9 mouse cellular contexts compared by ENCODE assay signal in genomic region chr11:117235898-117236459, GRCm38 (mm10). TPM values are rescaled to one million over a fixed set of nuclear protein-coding genes. Genes with fewer than 3 reads are reported as not detected.
DNase-seq lines count a peak whose midpoint lies in the region; ATAC-seq lines count a peak whose summit lies in the region.
"Had no signal": no experiment of that assay in that cellular context is flagged by ENCODE, and none has a peak within 500 bp of the region (broad histone marks: within the 10 kb centered on the region; RNA-seq: fewer than 3 reads in every experiment).

No protein-coding gene starts in this region.

- H3K27me3 ChIP-seq in hindbrain, embryonic 14.5 days (ENCODE audit: control insufficient read depth, insufficient read depth, low read length) = no peaks in the 10 kb centered on the region; the same call in 1 of the 2 replicates
- no peaks in the 10 kb centered on the region for H3K27me3 ChIP-seq in forebrain, embryonic 11.5 days (ENCODE audit: control insufficient read depth, insufficient read depth, low read length)

- peak; percentile 61 for DNase-seq in gastrocnemius, postnatal 25 days
- DNase-seq in gastrocnemius, adult 8-10 months (ENCODE audit: low spot score in 2 of 2) = no peak
- peak; percentile 71 for DNase-seq in brain, adult 2 months (ENCODE audit: low read depth, low spot score)
- DNase-seq in hindbrain, embryonic 14.5 days (ENCODE audit: low spot score) = no peak
- peak; percentile 79 for DNase-seq in lung, postnatal 10 days
- DNase-seq in urinary bladder, adult 18-20 months (ENCODE audit: low spot score in 2 of 2) = no peak
- no peak for DNase-seq in thymus, postnatal 25 days
- no peak for DNase-seq in forebrain, embryonic 11.5 days (ENCODE audit: low spot score)

- 21% methylated on average over 9 of the region's 9 CpGs for WGBS in hindbrain, embryonic 14.5 days
- 47% methylated on average over 9 of the region's 9 CpGs for WGBS in forebrain, embryonic 11.5 days

- peaks cover 18% of the 10 kb centered on the region for H3K4me1 ChIP-seq in hindbrain, embryonic 14.5 days (replicated peaks; ENCODE audit: control insufficient read depth, insufficient read depth, low read length)
- peaks cover 9% of the 10 kb centered on the region for H3K4me1 ChIP-seq in forebrain, embryonic 11.5 days (replicated peaks; ENCODE audit: control insufficient read depth, insufficient read depth, low read length)

- no peak overlapping the region for H3K4me2 ChIP-seq in hindbrain, embryonic 14.5 days (replicated peaks)
- H3K4me2 ChIP-seq in forebrain, embryonic 11.5 days (ENCODE audit: low read depth, low read length, severe bottlenecking) = no peak overlapping the region

- no peak for ATAC-seq in hindbrain, embryonic 14.5 days (ENCODE audit: low FRiP score)
- no peak for ATAC-seq in forebrain, embryonic 11.5 days (replicated peaks; ENCODE audit: low FRiP score)

- H3K9ac ChIP-seq in hindbrain, embryonic 14.5 days = peak overlapping the region; percentile 17; the same call in 1 of the 2 replicates
- H3K9ac ChIP-seq in forebrain, embryonic 11.5 days (ENCODE audit: low read length) = no peak overlapping the region

- H3K36me3 ChIP-seq in hindbrain, embryonic 14.5 days (replicated peaks; ENCODE audit: control insufficient read depth, insufficient read depth) = no peaks in the 10 kb centered on the region
- no peaks in the 10 kb centered on the region for H3K36me3 ChIP-seq in forebrain, embryonic 11.5 days (ENCODE audit: control insufficient read depth, insufficient read depth, low read length)

- no peak overlapping the region for H3K27ac ChIP-seq in hindbrain, embryonic 14.5 days
- H3K27ac ChIP-seq in forebrain, embryonic 11.5 days (ENCODE audit: low read depth, low read length) = no peak overlapping the region
- H3K27ac ChIP-seq: macrophage had no signal

- no peaks in the 10 kb centered on the region for H3K9me3 ChIP-seq in hindbrain, embryonic 14.5 days (ENCODE audit: control insufficient read depth, low read length)
- H3K9me3 ChIP-seq in forebrain, embryonic 11.5 days (ENCODE audit: control insufficient read depth, low read length) = no peaks in the 10 kb centered on the region

- no peak overlapping the region for H3K4me3 ChIP-seq in hindbrain, embryonic 14.5 days (replicated peaks; ENCODE audit: low read length)
- H3K4me3 ChIP-seq in forebrain, embryonic 11.5 days (ENCODE audit: low read depth, low read length) = no peak overlapping the region

RNA-seq across cellular contexts. Expression of gene Sept9, which starts 36.5 kb away (rescaled TPM):
- 10 to 100 TPM; 13.8 to 16.2 TPM for total RNA-seq in gastrocnemius, postnatal 25 days (2021)
- 10 to 100 TPM in 2 of 4 experiments, 1 to 10 TPM in 2; 5.7 to 16.2 (median 12.4) TPM for total RNA-seq in gastrocnemius, adult 8-10 months (2022)
- 96.5 and 96.9 TPM in 2 replicates for polyA plus RNA-seq in hindbrain, embryonic 14.5 days (2014; fragmentation: Nextera tagmentation; extraction: Ambion mirVana)
- 172 and 182 TPM in 2 replicates for polyA plus RNA-seq in forebrain, embryonic 11.5 days (2014; fragmentation: Nextera tagmentation; extraction: Ambion mirVana)

Comparison
In these comparisons a context has a peak if more than half of its experiments do, and no peak if none do; other contexts are left out.
1. DNase-seq: peak in gastrocnemius, postnatal 25 days (single experiment), brain, adult 2 months (single experiment) and lung, postnatal 10 days (single experiment); none in gastrocnemius, adult 8-10 months (0 of 2), hindbrain, embryonic 14.5 days (single experiment), urinary bladder, adult 18-20 months (0 of 2), thymus, postnatal 25 days (single experiment) and forebrain, embryonic 11.5 days (single experiment).